Comparison of ENCODE assay signal across 47 mouse cellular contexts in genomic region chr2:80309775-80310174, GRCm38 (mm10). TPM values are rescaled to one million over a fixed set of nuclear protein-coding genes. Genes with fewer than 3 reads are reported as not detected.
"Had no signal": no experiment of that assay in that cellular context is flagged by ENCODE, and none has a peak within 500 bp of the region (broad histone marks: within the 10 kb centered on the region; RNA-seq: fewer than 3 reads in every experiment).

No protein-coding gene starts in this region.

- H3K4me3 ChIP-seq: limb, embryonic 10.5 days; limb, embryonic 12.5 days; limb, embryonic 13.5 days; limb, embryonic 15.5 days; liver, embryonic 12.5 days; liver, embryonic 13.5 days; liver, embryonic 15.5 days; lung, embryonic 15.5 days; megakaryocyte, embryonic 14.5 days; midbrain, embryonic 10.5 days; midbrain, embryonic 12.5 days; midbrain, embryonic 13.5 days; midbrain, embryonic 15.5 days; myocyte; neural tube, embryonic 12.5 days had no signal

- H3K36me3 ChIP-seq: limb, embryonic 10.5 days; limb, embryonic 12.5 days; limb, embryonic 13.5 days; limb, embryonic 15.5 days; liver, embryonic 12.5 days; liver, embryonic 13.5 days; liver, embryonic 15.5 days; lung, embryonic 15.5 days; midbrain, embryonic 10.5 days; midbrain, embryonic 12.5 days; midbrain, embryonic 13.5 days; midbrain, embryonic 15.5 days; neural tube, embryonic 12.5 days had no signal

- H3K27me3 ChIP-seq: limb, embryonic 12.5 days; limb, embryonic 13.5 days; limb, embryonic 15.5 days; liver, embryonic 13.5 days; liver, embryonic 15.5 days; lung, embryonic 15.5 days; megakaryocyte, embryonic 14.5 days; midbrain, embryonic 12.5 days; midbrain, embryonic 15.5 days; neural tube, embryonic 12.5 days had no signal

- DNase-seq: left cerebral cortex, postnatal 4 days; liver; liver, embryonic 13.5 days; liver, postnatal 0 days; lung, adult 18-20 months; lung, adult 2 months; lung, embryonic 14.5 days; lung, postnatal 10 days; lung, postnatal 14 days; lung, postnatal 36 days; lung, postnatal 4 days; midbrain, embryonic 14.5 days had no signal

- H3K9ac ChIP-seq: limb, embryonic 12.5 days; limb, embryonic 13.5 days; limb, embryonic 15.5 days; liver, embryonic 12.5 days; liver, embryonic 13.5 days; liver, embryonic 14.5 days; liver, embryonic 15.5 days; liver, postnatal 0 days; lung, embryonic 14.5 days; lung, embryonic 15.5 days; midbrain, embryonic 12.5 days; midbrain, embryonic 13.5 days; midbrain, embryonic 15.5 days; neural tube, embryonic 12.5 days had no signal

- H3K9me3 ChIP-seq: limb, embryonic 10.5 days; limb, embryonic 12.5 days; limb, embryonic 13.5 days; limb, embryonic 15.5 days; liver, embryonic 12.5 days; liver, embryonic 13.5 days; liver, embryonic 15.5 days; lung, embryonic 15.5 days; megakaryocyte, embryonic 14.5 days; midbrain, embryonic 10.5 days; midbrain, embryonic 12.5 days; midbrain, embryonic 13.5 days; midbrain, embryonic 15.5 days; neural tube, embryonic 12.5 days had no signal

- H3K27ac ChIP-seq: limb, embryonic 10.5 days; limb, embryonic 12.5 days; limb, embryonic 13.5 days; limb, embryonic 15.5 days; liver, embryonic 12.5 days; liver, embryonic 13.5 days; liver, embryonic 14.5 days; liver, embryonic 15.5 days; lung, embryonic 15.5 days; macrophage; midbrain, embryonic 10.5 days; midbrain, embryonic 12.5 days; midbrain, embryonic 13.5 days; midbrain, embryonic 15.5 days; neural tube, embryonic 12.5 days had no signal

- H3K4me2 ChIP-seq: limb, embryonic 12.5 days; limb, embryonic 13.5 days; limb, embryonic 15.5 days; liver, embryonic 11.5 days; liver, embryonic 12.5 days; liver, embryonic 13.5 days; liver, embryonic 15.5 days; lung, embryonic 14.5 days; lung, embryonic 15.5 days; midbrain, embryonic 11.5 days; midbrain, embryonic 12.5 days; midbrain, embryonic 13.5 days; midbrain, embryonic 15.5 days; neural tube, embryonic 12.5 days had no signal

- H3K4me1 ChIP-seq: limb, embryonic 12.5 days; limb, embryonic 13.5 days; limb, embryonic 15.5 days had no signal

RNA-seq across cellular contexts. Expression of gene Prdx6b, which starts 17.5 kb away (rescaled TPM):
- total RNA-seq: left cerebral cortex, postnatal 10 days; left cerebral cortex, postnatal 14 days; left cerebral cortex, postnatal 25 days; left cerebral cortex, postnatal 36 days; left cerebral cortex, postnatal 4 days; liver, adult 2 months; megakaryocyte progenitor cell, adult 5-6 weeks; megakaryocyte, adult 5-6 weeks; megakaryocyte-erythroid progenitor cell, adult 5-6 weeks; midbrain, postnatal 0 days; monocyte, adult 5-6 weeks had no signal
- polyA plus RNA-seq: limb, embryonic 10.5 days; limb, embryonic 11.5 days; limb, embryonic 12.5 days; limb, embryonic 13.5 days; limb, embryonic 14.5 days; limb, embryonic 15.5 days; liver, adult 2 months; liver, embryonic 11.5 days; liver, embryonic 12.5 days; liver, embryonic 13.5 days; liver, embryonic 14.5 days; liver, embryonic 15.5 days; liver, embryonic 16.5 days; liver, postnatal 0 days; lung, adult 2 months; lung, embryonic 14.5 days; lung, embryonic 15.5 days; lung, embryonic 16.5 days; lung, postnatal 0 days; macrophage; midbrain, embryonic 10.5 days; midbrain, embryonic 11.5 days; midbrain, embryonic 12.5 days; midbrain, embryonic 13.5 days; midbrain, embryonic 14.5 days; midbrain, embryonic 15.5 days; midbrain, embryonic 16.5 days; midbrain, postnatal 0 days; myocyte; neural tube, embryonic 11.5 days; neural tube, embryonic 12.5 days had no signal
